Mouse (Mus musculus) inflammation-experienced regulatory T-cells, adult 6 months (primary cell): ENCODE data around the gene Pkd1l2. TPM values are rescaled to one million over a fixed set of nuclear protein-coding genes. Genes with fewer than 3 reads are reported as not detected.

Source experiments
- ATAC-seq: one replicate; pipeline ENCODE4 v1.8.0; 2017
- polyA plus RNA-seq, 3 experiments: library from polyadenylated mRNA; unstranded; fragments of 100-300 nt; shearing (Covaris generic); gene quantifications; one replicate each; pipeline ENCODE4 v1.2.1; 2017

Gene Pkd1l2
- polyA plus RNA-seq, result under 1 TPM in 1 of 3 experiments, not detected in 2; 0.06 TPM

DNA sequence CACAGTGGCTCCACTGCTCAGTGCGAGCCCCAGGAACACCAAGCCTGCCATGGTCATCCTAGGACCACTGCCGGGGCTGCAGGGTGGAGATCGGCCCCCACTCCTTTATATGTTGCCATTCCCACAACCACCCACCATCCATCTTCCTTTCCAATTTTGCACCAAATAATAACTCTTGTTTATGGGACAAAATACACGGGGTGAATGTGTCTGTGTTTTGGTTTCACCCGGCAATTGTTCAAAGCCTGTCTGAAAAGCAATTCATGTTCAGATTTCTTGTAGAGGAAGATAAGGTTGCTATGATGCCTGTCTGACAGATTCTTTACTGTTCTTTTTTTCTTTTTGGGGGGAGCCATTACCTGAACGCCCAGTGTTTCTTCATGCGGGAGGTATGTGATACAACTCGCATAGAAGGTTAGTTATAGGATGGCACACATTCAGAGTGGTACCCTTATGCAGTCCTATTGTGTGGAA lies at the start of gene Pkd1l2:
Pkd1l2 (minus strand) TSS at position 51 of the 474 bp plus-strand sequence.
- ATAC-seq, result no peak

DNA sequence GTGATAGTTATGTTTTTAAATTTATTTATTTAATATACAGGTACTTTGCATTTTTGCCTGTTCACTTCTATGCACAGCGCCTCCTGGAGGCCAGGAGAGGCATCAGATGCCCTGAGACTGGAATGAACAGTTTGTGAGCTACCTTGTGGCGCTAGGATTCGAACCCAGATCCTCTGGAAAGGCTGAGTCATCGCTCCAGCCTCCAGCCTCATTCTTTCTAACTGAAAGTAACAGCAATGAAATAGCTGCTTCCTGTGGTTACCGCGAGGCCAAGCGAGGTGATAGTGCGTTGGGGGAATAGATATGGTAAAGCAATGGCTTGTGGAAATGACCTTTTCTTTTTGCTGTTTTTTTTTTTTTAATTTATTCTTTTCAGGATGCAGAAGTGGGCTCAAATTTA lies 44.8 kb upstream of the Pkd1l2 start:
- no peak for ATAC-seq

DNA sequence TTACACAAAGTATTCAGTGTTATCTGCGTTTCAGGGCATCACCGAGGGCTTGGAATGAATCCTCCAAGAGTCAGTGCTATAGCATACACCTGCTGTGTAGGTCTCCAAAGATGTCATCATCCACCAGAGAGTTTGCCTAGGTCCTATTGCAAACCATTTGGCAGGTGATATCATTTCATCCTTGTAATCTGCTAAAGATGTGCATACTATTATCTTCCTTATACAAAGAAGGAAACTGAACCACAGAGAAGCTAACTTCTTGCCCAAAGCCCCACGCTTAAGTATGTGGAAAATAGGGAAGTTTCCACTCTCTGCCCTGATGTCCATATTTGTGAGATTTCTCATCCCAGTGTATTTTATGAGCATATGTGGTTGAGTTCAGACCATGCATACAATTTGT lies 44.2 kb upstream of the Pkd1l2 start:
- no peak for ATAC-seq

DNA sequence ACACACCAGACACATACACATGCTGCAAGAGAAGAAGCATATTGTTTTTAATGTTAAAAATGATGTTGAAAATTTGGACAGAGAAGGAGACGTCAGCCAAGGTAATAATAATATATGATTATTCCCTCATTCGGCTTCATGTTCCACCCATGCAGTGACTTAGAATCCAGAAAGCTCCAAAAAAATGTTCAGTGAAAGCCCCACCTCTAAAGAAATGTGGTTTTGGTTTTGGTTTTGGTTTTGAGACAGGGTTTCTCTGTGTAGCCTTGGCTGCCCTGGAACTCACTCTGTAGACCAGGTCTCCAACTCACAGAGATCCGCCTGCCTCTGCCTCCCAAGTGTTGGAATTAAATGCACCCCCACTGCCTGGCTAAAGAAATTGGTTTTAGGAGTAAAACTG lies 43.6 kb upstream of the Pkd1l2 start:
- no peak for ATAC-seq

DNA sequence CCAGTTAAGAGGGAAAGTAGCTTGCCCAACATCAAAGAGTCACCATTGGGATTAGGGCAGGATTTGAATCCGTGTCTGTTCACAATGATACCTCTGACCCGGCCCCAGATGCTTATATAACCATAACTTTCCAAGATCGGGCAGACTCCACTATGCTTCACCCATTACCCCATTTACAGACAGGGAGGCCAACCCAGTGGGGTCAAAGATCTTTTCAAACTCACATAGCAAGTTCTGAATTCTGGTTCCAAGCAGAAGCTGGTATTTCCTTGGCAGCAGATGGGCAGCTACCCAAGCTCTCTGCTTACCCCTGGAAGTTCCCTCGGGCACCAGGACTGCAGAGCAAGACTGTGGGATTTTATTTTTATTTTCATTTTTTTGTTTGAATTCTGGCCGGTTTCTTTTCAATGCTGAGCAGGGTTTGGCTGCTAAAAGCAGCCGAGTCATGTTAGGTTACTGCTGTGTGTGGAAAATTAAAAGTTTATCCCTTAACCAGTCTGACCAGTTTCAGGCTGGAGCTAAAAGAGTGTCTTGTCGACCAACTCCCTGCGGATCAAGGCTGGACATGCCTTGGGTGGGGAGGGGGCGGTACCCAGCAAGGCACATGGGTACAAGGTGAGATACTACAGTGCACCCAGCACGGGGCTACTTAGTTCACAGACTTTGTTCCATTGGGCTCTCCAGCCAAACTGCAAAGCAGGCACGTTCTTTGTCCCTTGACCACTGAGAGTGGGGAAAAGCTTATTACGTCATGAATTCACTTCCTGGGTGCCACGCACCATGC lies 41.8 kb upstream of the Pkd1l2 start:
- no peak for ATAC-seq

DNA sequence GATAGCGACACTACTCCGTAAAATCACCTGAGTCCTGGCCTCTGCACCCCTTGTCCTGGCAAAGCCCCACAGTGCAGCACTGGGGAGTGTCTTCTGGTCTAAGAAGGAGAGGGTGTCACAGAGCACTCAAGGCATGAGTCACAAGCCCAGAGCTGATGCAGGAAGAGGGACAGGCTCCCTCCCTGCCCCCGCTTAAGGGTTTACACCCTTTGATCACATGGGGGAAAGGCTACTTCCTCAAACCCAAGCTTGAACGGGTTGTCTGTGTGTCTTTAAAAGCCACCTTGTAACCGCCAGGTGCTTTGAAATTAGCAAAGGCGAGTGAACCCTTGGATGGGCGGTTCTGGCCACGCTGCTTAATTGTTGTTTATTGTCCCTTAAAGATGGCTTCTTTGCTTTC lies 39.0 kb upstream of the Pkd1l2 start:
- no peak for ATAC-seq

DNA sequence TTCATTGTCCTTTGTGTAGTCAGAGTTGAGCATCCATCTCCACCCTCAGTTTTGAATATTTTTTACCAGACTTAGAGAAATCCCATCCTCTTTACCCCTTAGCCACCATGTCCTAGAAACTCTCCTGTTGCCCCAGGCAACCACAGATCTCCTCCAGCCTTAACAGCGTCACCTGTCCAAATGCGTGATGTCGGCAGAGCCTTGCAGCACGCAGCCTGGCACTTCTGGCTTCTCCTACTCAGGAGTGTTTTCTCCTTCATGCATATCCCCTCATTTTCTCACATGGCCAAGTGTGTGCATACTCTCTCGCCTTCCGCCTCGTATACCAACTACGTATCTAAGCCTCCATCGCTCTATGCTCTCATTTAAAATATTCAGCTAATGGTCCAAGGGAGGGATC lies 36.2 kb upstream of the Pkd1l2 start:
- no peak for ATAC-seq

DNA sequence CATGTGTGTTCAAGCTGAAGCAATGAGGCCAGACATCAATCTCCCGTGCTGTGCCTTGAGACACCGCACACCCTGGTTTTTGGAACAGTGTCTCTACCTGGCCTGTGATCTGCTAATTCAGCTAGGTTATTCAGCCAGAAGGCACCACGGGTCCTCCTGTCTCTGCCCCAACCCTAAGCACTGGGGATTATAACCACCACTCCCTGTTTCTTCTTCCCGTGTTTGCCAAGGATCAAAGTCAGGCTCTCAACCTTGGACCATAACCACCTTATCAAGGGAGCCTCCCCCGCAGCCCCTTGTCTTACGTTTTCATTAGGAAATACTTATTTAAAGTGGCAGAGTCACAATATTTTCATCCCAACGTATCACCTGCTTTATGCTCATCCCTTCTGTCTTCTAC lies 34.3 kb upstream of the Pkd1l2 start:
- ATAC-seq, result no peak

DNA sequence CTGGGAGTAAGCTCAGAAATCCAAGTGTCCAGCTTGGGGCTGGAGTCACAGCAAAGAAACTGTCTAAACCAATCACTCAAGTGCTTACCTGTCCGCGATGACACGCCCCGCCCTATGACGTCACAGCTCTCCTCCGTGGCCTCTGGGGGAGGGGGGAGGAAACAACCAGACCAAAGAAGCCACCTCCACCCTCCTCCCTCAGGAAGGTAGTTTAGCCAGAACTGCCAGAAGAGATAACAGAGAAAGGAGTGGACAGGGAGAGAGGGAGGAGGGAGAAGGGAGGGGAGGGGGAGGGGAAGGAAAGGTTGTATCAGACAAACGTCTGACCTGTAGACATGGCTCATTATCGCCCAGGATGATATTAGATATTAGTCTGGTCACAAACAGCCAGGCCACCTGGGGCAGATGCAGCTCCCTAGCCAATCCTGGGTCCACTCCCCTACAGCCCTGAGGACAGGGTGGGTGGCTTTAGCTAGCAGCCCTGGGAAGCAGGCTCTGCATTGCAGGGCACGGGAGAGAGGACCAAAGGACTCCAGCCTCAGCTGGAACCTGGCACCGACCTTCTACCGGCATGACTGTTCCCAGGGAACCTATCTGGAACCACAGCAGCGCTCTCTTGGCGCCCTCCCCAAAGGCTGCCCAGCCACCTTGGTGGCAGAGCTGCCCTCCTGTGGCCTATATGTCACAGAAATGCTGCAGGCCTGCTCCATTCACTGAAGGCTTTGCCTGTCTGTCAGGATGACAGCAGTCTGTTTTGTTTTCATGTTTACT lies 33.6 kb upstream of the Pkd1l2 start:
- ATAC-seq, result no peak

DNA sequence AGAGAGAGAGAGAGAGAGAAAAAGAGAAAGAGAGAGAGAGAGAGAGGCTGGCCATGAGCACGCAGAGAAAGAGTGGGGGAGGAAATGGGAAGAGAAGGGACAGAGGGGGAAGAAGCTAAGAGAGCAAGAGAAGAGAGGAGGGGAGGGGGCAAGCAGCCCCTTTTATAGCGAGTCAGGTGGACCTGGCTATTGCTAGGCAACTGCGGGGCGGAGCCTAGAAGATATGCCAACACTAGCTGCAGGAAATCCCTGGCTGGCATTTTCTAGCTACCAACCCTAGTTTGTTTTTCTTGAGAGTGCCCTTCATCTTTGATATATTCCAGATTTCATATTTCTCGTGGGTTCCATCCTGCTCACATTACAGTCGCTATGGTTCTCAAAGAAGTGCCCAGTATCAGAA lies 32.8 kb upstream of the Pkd1l2 start:
- ATAC-seq, result no peak

DNA sequence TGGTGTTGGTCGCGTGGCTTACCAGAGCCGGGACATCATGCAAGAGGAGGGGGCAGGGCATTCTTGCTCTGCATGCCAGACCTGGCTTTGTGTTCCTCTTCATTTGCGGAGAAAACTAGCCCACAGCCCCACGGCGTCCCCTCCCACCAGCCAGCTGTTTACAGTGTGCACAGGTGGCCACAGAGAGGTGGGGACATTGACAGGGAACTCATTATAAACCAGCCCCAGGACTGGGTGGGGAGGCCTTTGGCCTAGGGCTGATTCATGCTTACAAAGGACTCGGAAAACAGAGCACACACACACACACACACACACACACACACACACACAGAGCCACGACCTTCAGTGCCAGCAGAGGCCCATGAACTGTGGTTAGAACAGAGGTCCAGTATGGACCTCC lies 30.0 kb upstream of the Pkd1l2 start:
- ATAC-seq, result no peak

DNA sequence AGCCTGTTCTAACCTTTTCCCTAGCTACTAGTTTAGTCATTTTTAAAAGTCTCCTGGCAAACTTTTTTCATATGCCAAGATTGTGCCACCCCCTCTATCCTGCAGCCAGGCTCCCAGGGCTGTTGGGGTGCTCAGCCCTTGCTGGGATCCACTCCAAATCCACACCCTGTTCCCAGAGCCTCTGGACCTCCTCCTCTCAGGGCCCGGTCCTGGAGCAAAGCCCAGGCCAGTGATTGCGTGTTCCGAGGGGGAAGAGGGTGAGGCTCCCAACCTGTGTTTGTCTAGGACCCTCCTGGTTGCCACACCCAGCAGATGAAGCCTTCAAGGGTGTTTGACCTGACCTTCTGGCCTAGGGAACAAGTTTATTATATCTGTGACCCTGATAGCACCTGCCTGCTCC lies 29.4 kb upstream of the Pkd1l2 start:
- ATAC-seq, result no peak

DNA sequence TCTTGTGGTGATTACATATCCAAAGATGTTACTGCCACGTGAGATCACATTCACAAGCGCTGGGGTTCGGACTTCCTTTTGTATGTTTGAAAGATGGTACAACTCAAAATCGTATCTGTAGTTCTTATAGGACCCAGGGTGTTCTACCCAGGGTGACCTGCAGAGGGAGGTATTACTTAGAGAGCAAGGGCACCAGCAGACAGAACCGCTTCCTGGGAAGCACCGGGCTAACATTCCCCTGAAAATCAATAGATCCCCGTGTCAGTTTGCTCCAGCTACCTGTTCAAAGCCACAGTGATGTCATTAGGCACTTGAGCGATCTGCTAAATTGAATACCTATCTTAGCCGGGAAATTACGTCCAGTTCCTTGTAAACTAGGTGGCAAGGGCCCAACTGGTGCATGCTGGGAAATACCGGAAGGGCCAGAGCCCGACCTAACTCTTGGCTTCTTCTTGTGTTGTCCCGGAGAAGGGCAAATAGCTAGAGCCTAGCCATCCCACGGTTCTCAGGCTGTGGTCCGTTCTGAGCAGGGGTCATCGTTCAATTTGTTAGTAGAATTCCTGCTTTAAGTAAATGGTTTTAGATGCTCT lies 27.6 kb upstream of the Pkd1l2 start:
- ATAC-seq, result no peak

DNA sequence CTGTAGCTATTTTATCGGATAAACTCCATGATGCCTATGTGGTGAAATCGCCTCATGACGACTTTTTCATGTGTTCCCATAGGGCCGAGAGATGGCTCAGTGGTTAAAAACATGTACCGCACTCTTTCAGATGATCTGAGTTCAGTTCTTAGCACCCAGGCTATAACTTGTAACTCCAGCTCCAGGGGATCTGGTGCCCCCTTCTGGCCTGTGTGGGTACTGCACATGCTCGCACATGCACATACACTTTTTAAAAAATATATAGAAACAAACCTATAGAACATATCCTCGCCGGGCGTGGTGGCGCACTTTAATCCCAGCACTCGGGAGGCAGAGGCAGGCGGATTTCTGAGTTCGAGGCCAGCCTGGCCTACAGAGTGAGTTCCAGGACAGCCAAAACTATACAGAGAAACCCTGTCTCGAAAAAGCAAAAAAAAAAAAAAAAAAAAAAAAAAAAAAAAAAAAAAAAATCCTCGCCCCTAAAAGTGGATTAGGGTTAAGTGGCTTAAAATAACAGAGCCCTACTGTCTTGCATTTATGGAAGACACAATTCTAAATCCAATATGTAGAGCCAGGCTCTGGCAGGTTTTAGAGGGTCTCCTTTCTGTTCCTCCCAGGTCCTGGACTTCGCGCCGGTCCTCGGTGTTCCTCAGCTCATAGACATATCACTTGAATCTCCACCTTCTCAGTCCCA lies 26.9 kb upstream of the Pkd1l2 start:
- no peak for ATAC-seq

DNA sequence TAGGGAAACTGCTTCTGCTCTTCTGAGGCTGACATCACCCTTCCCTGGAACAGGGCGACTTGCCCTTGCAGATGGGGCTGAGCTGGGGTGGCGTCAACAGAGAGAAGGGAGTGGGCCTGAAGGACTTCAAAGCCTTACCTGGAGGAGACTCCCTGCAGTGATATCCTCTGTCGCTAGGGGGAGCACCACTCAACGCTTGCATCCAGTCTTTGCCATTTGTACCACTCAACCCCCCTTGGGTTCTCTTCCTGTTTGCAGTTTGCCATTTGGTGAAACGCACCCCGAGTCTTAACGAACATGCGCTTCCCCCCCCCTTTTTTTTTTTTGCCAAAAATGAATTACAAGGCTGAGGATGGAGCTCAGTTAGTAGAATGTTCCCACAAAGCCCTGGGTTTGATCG lies 25.3 kb upstream of the Pkd1l2 start:
- peak; percentile 78 for ATAC-seq

DNA sequence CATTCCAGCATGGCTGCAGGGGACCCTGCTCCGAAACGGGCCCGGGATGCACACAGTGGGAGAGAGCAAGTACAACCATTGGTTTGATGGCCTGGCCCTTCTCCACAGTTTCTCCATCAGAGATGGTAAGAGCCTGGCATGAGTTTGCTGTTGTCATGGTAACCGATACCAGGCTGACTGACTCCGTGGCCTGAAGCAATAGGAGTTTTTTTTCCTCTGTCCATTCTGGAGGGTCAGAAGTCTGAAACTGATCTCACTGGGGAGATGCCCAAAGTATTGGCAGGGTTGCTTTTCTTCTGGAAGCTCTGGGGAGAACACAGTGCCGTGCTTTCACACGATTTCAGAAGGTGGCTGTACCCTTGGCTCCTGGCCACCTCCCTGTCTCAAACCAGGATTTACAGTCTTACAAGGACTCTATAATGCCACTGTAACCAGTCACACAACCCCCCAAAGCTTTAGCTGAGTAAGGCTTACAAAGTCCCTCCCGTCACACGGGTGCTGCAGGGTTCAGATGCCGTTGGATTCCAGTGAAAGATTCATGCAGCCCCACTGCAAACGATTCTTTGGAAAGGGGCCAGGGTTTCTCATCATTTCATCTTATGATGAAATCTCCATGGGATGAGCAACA lies 15.4 kb upstream of the Pkd1l2 start:
- no peak for ATAC-seq

DNA sequence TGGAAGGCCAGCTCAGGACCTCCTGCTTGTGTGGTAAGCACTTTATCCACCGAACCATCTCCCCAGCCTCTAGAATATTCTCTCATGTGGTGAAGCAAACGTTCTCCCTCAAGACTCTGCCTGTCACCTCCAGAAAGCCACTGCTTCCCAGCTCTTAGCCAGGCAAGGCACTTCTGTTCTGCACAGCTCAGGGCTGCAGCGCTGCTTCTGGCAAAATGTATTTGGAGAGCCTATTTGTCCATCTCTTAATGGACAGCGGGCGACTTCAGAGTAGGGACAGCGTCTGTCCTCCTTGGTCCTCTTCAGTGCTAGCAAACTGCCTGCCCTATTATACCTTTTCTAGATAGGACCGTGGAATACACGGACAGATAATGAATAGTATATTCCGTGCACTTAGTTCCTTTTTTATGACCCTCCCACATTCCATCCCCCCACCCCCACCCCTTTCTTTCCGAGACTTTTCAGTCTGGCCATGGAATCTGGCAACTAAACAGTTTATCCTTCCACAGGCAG lies 14.9 kb upstream of the Pkd1l2 start:
- no peak for ATAC-seq

DNA sequence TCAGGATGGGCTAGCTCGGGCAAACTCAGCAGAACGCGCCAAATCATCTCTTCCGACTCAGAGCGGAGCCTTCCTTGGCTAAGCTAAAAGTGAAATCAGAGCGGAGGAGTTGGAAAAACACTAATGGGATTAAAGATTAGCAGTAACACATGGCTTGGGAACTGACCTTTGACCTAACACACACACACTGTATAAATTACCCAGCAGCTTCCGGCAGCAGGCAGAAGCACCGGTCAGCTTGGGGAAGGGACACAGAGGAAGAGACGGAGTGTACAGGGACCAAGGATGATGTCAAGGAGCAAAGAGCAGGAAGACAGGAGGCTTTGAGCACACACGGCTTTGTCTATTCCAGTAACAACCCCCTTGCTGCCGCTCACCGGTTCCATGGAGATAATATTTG lies 13.4 kb upstream of the Pkd1l2 start, which contains the start of gene Bco1:
Bco1 (plus strand) TSS at position 208 of the 400 bp plus-strand sequence.
- ATAC-seq, result no peak

DNA sequence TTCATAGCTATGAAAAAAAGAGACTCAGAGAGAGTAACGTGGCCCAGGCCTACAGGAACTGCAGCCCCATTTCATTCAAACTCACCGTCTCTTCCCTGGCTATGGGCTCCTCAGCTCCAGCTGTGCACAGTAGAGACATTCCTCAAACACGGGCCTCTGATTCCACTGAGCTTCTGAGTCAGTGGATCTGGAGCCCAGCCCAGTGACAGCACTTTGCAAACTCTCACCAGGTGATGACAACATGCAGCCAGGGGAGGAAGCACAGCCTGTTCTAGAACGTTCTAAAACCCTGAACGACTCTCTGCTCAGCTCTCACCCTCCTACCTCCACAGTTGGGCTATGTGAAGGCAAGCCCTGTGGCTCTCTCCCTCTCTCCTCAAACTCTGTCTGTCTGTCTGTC lies 11.8 kb upstream of the Pkd1l2 start:
- no peak for ATAC-seq

DNA sequence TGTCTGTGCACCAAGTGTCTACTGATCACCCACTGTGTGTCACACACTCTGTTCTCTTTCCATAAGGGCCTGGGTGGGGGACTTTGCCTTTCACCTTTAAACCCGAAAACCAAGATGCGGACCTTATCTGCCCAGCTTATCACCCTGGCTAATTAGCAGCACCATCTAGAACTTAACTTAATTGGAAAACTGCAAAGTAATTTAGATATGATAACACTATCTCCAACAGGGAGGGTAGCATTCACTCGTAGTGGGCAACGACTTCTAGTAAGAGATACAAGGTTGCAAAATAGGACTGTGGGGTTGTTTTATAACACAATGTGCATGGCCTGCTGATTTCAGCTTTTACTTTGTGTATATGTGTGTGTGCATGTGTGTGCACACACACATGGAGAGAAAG lies 7.6 kb upstream of the Pkd1l2 start:
- ATAC-seq, result no peak

DNA sequence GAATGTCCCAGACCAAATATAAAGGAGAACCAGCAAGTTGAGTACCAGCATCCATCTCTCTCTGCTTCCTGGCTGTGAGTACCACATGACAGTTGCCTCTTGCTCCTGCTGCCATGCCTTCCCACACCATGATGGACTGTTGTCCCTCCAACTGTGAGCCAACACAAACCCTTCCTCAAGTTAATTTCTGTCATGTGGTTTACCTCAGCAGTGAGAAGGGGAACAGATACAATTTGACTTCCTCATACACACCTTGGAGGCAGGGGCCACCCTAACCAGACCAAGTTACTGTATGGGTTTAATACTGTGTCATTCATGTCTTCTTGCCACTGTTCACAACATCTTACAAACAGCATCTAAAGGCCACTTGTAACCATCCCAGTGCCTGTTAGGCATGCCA lies 4.8 kb upstream of the Pkd1l2 start:
- no peak for ATAC-seq

DNA sequence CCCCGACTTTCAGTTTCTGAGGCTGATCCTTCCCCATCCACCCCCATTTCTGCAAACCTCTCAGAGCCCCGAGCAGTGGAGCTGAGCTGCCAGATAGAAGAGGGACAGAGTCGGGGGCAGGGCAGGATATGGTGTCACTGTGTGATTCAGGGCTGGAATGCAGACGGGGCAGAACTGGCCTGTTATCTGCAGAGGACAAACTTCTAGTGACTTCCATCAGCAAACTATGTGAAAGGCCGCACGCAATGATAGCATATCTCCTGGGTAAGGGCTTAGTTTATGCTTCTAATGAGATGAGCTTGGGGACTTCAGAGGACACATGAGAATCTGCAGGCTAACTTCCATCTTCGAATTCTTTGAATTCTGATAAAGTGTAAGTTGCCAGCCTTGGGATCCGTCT lies 3.3 kb upstream of the Pkd1l2 start:
- ATAC-seq, result no peak
